Mouse (Mus musculus): ENCODE measurements around the gene Rad23b. TPM values are rescaled to one million over a fixed set of nuclear protein-coding genes. Genes with fewer than 3 reads are reported as not detected.

Gene Rad23b
- polyA plus RNA-seq, 1 experiment: 140 TPM

DNA sequence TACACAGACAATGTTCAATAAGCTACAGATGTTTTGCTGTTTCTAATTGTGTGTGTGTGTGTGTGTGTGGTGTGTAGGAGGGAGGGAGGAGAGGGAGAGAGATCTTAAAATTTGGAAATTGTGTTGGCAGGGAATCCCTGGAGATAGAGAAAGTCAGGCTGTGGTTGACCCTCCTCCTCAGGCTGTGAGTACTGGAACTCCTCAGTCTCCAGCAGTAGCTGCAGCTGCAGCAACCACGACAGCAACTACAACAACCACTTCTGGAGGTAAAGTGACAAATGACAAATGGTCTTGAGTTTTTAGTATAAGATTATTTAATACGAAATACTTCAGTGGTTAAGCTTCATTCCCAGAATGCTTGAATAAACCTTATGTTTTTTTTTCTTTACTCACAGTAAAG lies 32.5 kb downstream of the Rad23b start:
- H3K4me1 ChIP-seq (ENCODE audit: control insufficient read depth, insufficient read depth, low read length): no peaks in the 10 kb centered on the region
- no peak for TF ChIP-seq CTCF (conservative IDR thresholded peaks at IDR 0.05; ENCODE audit: insufficient read depth, insufficient read length, low read depth, low read length)
- no peak for TF ChIP-seq POLR2A (IDR thresholded peaks at IDR 0.05; ENCODE audit: low read depth, low read length)
- H3K36me3 ChIP-seq (ENCODE audit: control insufficient read depth, insufficient read depth, low read length): peaks cover 9% of the 10 kb centered on the region
- no peaks in the 10 kb centered on the region for H3K27me3 ChIP-seq (replicated peaks; ENCODE audit: control insufficient read depth, insufficient read depth, low read length)
- DNase-seq: no peak
- H3K27ac ChIP-seq (ENCODE audit: insufficient read depth, low read depth, low read length): no peak overlapping the region
- H3K4me3 ChIP-seq (ENCODE audit: insufficient read depth, low read depth, low read length): no peak overlapping the region
- 78% methylated on average over 2 of the region's 2 CpGs for WGBS

DNA sequence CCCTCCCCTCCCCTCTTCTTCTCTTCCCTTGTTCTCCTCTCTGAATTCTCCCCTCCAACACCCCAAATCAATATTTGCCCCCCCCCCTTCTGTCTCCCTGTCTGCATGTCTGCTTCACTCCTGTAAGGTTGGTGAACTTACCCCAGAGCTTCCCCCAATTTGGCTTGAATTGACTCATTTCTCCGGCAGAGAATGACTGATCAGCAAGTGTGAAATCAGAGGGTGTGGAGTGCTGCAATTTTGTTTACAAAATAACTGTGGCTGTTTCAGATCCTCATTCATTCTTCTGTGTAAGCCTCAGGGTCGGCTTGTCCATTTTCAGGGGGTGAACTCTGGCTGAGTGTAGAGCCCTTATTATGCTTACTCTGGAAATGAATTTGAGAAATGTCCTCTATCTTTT lies 36.9 kb downstream of the Rad23b start:
- no peak overlapping the region for H3K4me3 ChIP-seq (ENCODE audit: insufficient read depth, low read depth, low read length)
- H3K4me1 ChIP-seq (ENCODE audit: control insufficient read depth, insufficient read depth, low read length): no peaks in the 10 kb centered on the region
- H3K27me3 ChIP-seq (replicated peaks; ENCODE audit: control insufficient read depth, insufficient read depth, low read length): no peaks in the 10 kb centered on the region
- 76% methylated on average over 2 of the region's 2 CpGs for WGBS
- peaks cover 12% of the 10 kb centered on the region for H3K36me3 ChIP-seq (ENCODE audit: control insufficient read depth, insufficient read depth, low read length)
- TF ChIP-seq CTCF (conservative IDR thresholded peaks at IDR 0.05; ENCODE audit: insufficient read depth, insufficient read length, low read depth, low read length): no peak
- no peak for TF ChIP-seq POLR2A (IDR thresholded peaks at IDR 0.05; ENCODE audit: low read depth, low read length)
- H3K27ac ChIP-seq (ENCODE audit: insufficient read depth, low read depth, low read length): no peak overlapping the region
- DNase-seq: no peak

DNA sequence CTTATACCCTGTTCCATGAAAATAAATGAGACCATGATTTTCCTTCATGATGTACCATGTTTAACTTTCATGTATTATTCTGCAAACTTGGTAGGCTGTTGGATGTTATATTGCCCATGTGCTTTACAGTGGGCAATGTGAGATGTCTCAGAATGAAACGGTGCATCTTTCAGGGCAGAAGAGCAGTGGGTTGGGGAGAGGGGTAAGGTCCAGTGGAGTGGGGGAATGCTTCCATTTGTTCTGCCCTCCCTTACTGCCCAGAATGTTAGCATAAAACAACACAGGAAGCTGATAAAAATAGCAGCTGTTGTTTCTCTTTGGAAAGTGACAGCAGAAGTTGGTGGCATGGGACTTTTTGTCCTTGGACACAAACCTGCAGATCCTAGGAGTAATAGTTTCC lies 41.6 kb downstream of the Rad23b start:
- TF ChIP-seq POLR2A (IDR thresholded peaks at IDR 0.05; ENCODE audit: low read depth, low read length) (no peak), CTCF (conservative IDR thresholded peaks at IDR 0.05; ENCODE audit: insufficient read depth, insufficient read length, low read depth, low read length) (no peak)
- no peaks in the 10 kb centered on the region for H3K27me3 ChIP-seq (replicated peaks; ENCODE audit: control insufficient read depth, insufficient read depth, low read length)
- DNase-seq: no peak
- H3K36me3 ChIP-seq (ENCODE audit: control insufficient read depth, insufficient read depth, low read length): peaks cover 4% of the 10 kb centered on the region
- H3K27ac ChIP-seq (ENCODE audit: insufficient read depth, low read depth, low read length): no peak overlapping the region
- no peaks in the 10 kb centered on the region for H3K4me1 ChIP-seq (ENCODE audit: control insufficient read depth, insufficient read depth, low read length)
- WGBS: 8% methylated on average over 1 of the region's 1 CpGs
- no peak overlapping the region for H3K4me3 ChIP-seq (ENCODE audit: insufficient read depth, low read depth, low read length)

DNA sequence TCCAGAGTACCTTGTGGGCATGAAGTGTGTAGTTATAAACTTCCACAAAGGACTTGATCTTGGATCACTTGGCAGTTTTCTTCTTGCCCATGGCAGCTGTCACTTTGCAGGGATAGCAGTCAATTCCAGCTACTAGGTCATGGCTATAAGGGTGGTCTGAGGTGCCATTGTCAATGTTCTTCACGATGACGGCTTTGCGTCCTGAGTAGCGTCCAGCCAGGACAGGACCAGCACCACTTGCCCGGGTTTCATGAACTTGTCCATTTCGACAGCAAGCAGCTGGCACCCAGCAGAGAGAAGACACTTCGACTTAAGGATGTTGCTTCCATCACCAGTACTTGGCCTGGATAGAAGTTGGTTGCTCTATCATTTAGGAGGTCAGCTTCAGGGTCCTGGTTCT lies 42.6 kb downstream of the Rad23b start:
- WGBS: 94% methylated on average over 7 of the region's 7 CpGs
- no peak for DNase-seq
- Histone ChIP-seq H3K4me3 (ENCODE audit: insufficient read depth, low read depth, low read length) (no peak overlapping the region), H3K27me3 (replicated peaks; ENCODE audit: control insufficient read depth, insufficient read depth, low read length) (no peaks in the 10 kb centered on the region), H3K36me3 (ENCODE audit: control insufficient read depth, insufficient read depth, low read length) (peaks cover 4% of the 10 kb centered on the region), H3K4me1 (ENCODE audit: control insufficient read depth, insufficient read depth, low read length) (no peaks in the 10 kb centered on the region), H3K27ac (ENCODE audit: insufficient read depth, low read depth, low read length) (no peak overlapping the region)
- TF ChIP-seq POLR2A (IDR thresholded peaks at IDR 0.05; ENCODE audit: low read depth, low read length) (no peak), CTCF (conservative IDR thresholded peaks at IDR 0.05; ENCODE audit: insufficient read depth, insufficient read length, low read depth, low read length) (no peak)

DNA sequence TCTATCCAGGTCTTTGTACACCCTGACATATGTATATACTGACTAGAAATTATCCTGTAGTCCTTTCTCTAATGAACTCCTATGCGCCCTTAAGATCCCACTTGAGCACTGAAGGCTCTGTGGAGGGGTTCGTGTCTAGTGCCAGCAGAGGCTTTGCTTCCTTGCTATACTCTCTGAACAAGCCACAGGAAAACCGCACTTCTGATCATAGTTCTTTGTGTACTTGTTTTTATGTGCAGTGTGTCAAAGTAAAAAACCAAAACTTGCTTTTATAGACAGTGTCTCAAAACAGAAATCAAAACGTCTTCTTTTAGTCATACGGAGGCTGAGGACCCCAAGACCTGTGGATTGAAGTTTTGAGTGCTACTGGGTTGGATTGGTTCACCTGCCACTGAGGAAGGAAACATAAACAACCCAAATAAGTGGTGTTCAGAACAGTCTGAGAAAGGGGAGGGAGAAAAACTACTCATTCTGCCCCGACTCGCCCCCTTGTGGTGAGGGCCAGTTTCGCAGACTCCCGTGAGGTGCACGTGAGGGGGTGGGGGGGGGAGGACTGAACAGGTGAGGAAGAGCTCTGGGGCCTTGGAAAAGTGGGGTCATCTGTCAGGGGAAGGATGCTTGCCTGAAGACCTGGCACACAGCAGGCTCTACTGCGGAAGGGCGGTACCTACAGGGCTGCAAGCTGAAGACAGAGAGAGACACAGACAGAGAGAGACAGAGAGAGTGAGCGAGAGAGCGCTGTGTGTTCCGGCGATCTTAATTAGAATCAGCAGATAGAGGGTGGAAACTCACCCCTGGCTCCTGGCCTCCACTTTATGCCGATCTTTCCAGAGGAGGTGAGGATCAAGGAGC lies 48.3 kb downstream of the Rad23b start:
- peak; percentile 9 for DNase-seq
- H3K27ac ChIP-seq (ENCODE audit: insufficient read depth, low read depth, low read length): no peak overlapping the region
- H3K4me1 ChIP-seq (ENCODE audit: control insufficient read depth, insufficient read depth, low read length): no peaks in the 10 kb centered on the region
- H3K27me3 ChIP-seq (replicated peaks; ENCODE audit: control insufficient read depth, insufficient read depth, low read length): no peaks in the 10 kb centered on the region
- no peaks in the 10 kb centered on the region for H3K36me3 ChIP-seq (ENCODE audit: control insufficient read depth, insufficient read depth, low read length)
- TF ChIP-seq CTCF (conservative IDR thresholded peaks at IDR 0.05; ENCODE audit: insufficient read depth, insufficient read length, low read depth, low read length) (peak; percentile 58), POLR2A (IDR thresholded peaks at IDR 0.05; ENCODE audit: low read depth, low read length) (no peak)
- WGBS: 43% methylated on average over 17 of the region's 17 CpGs
- H3K4me3 ChIP-seq (ENCODE audit: insufficient read depth, low read depth, low read length): no peak overlapping the region

DNA sequence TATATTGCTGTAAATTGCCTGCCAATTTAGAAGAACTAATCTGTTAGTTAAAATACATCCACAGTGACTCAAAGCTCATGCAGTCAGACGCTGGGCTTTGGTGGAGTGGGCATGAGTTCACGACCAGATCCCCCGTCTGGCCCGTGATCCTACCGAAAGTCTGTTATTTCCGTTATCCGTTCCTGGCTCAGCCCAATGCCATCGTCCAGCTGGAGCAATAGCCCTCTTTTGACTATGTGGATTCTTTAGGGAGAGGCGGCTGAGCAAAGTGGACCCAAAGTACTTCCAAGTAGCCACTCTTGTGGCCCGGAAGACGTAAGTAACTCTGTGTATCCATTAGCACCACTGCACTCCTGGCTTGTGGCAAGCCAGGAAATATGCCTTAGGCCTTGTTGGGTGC lies 49.1 kb downstream of the Rad23b start:
- H3K4me1 ChIP-seq (ENCODE audit: control insufficient read depth, insufficient read depth, low read length): no peaks in the 10 kb centered on the region
- no peaks in the 10 kb centered on the region for H3K27me3 ChIP-seq (replicated peaks; ENCODE audit: control insufficient read depth, insufficient read depth, low read length)
- H3K27ac ChIP-seq (ENCODE audit: insufficient read depth, low read depth, low read length): no peak overlapping the region
- 78% methylated on average over 11 of the region's 11 CpGs for WGBS
- H3K36me3 ChIP-seq (ENCODE audit: control insufficient read depth, insufficient read depth, low read length): no peaks in the 10 kb centered on the region
- no peak for DNase-seq
- no peak for TF ChIP-seq POLR2A (IDR thresholded peaks at IDR 0.05; ENCODE audit: low read depth, low read length)
- TF ChIP-seq CTCF (conservative IDR thresholded peaks at IDR 0.05; ENCODE audit: insufficient read depth, insufficient read length, low read depth, low read length): no peak
- H3K4me3 ChIP-seq (ENCODE audit: insufficient read depth, low read depth, low read length): no peak overlapping the region

DNA sequence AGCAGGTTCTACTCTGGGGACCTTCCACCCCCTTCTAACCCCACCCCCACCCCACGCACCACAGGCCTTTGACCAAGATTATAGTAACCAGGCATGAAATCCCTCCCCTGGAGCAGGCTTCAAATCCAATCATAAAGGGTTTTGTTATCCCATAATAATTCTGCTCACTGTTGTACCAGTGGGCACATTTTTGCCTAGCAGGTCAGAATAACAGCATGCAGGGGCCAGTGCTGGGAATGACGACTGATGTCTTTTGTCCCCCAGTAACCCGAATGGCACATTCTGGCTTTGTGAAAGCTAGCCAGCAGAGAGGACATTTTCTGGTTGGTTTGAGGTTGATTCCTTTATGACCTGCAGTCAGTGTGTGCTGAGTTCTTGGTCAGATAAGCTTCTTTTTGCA lies 55.5 kb downstream of the Rad23b start:
- 77% methylated on average over 3 of the region's 3 CpGs for WGBS
- no peak for TF ChIP-seq CTCF (conservative IDR thresholded peaks at IDR 0.05; ENCODE audit: insufficient read depth, insufficient read length, low read depth, low read length)
- no peak for TF ChIP-seq POLR2A (IDR thresholded peaks at IDR 0.05; ENCODE audit: low read depth, low read length)
- Histone ChIP-seq H3K27ac (ENCODE audit: insufficient read depth, low read depth, low read length) (no peak overlapping the region), H3K36me3 (ENCODE audit: control insufficient read depth, insufficient read depth, low read length) (no peaks in the 10 kb centered on the region), H3K4me1 (ENCODE audit: control insufficient read depth, insufficient read depth, low read length) (no peaks in the 10 kb centered on the region), H3K4me3 (ENCODE audit: insufficient read depth, low read depth, low read length) (no peak overlapping the region), H3K27me3 (replicated peaks; ENCODE audit: control insufficient read depth, insufficient read depth, low read length) (no peaks in the 10 kb centered on the region)
- no peak for DNase-seq

All from kidney, adult 2 months (tissue).